Mouse (Mus musculus) embryonic facial prominence, embryonic 13.5 days (tissue): ENCODE results near the gene Bdkrb1. TPM values are rescaled to one million over a fixed set of nuclear protein-coding genes. Genes with fewer than 3 reads are reported as not detected.

ENCODE experiments used
- ATAC-seq: fragments of 200-750 bp; cut with Nextera tagmentation; 2 replicates; pipeline ENCODE4 v1.8.0; 2017; ENCODE audit warnings: low read depth; ENCODE audit not compliant: insufficient number of reproducible peaks, insufficient read depth, low FRiP score, low TSS enrichment
- H3K27ac ChIP-seq: fragments of 300-500 bp; sonication (generic); 2 replicates; pipeline ENCODE4 v1.5.1; 2015; ENCODE audit warnings: moderate library complexity, mild to moderate bottlenecking, inconsistent platforms
- H3K27me3 ChIP-seq: fragments of 300-500 bp; sonication (generic); 2 replicates; pipeline ENCODE4 v1.6.1; 2015; ENCODE audit warnings: mild to moderate bottlenecking, inconsistent platforms
- H3K36me3 ChIP-seq: fragments of 300-500 bp; sonication (generic); 2 replicates; pipeline ENCODE4 v1.6.1; 2015; ENCODE audit warnings: mild to moderate bottlenecking, inconsistent platforms
- H3K4me1 ChIP-seq: fragments of 300-500 bp; sonication (generic); 2 replicates; pipeline ENCODE4 v1.6.1; 2015; ENCODE audit warnings: inconsistent platforms
- H3K4me2 ChIP-seq: fragments of 300-500 bp; sonication (generic); 2 replicates; pipeline ENCODE4 v1.6.1; 2015; ENCODE audit warnings: moderate library complexity, mild to moderate bottlenecking, inconsistent platforms
- H3K4me3 ChIP-seq: fragments of 300-500 bp; sonication (generic); 2 replicates; pipeline ENCODE4 v1.5.1; 2015; ENCODE audit warnings: mild to moderate bottlenecking, inconsistent platforms
- H3K9ac ChIP-seq: fragments of 300-500 bp; sonication (generic); 2 replicates; pipeline ENCODE4 v1.6.1; 2015; ENCODE audit warnings: mild to moderate bottlenecking, inconsistent platforms
- H3K9me3 ChIP-seq: fragments of 300-500 bp; sonication (generic); 2 replicates; pipeline ENCODE4 v1.6.1; 2016; ENCODE audit warnings: inconsistent platforms
- WGBS: fragments of 180-500 bp; shearing (Covaris S2); methylation state at CpG from one replicate; pipeline ENCODE4 v1.1.7; 2015; ENCODE audit warnings: mixed read lengths; 5-methylcytosine and 5-hydroxymethylcytosine counted together
- polyA plus RNA-seq: library from polyadenylated mRNA; unstranded; fragments of >200 nt; fragmentation: Nextera tagmentation; extraction: Ambion mirVana; gene quantifications from 2 replicates; pipeline ENCODE4 v1.2.1, GENCODE M21; 2015

The Bdkrb1 gene
- polyA plus RNA-seq, 1 experiment from 2014 or later: not detected

DNA sequence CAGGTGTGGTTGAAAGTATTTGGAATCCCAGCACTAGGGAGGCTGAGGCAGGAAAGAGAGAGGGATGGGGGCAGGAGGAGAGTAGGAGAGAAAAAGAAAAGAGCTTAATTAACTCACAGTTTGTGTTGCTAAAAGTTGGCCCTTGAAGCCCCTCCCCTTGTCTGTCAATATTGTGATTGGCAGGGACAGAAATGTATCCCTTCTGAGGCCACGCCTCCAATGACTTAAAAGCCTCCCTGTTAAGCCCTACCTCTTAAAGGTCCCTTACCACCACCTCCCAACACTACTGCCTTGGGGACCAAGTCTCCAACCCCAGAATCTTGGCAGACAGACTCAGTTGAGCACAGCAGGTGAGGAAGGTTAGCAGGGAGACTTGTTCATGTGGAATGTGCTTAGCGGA lies 30.3 kb upstream of the Bdkrb1 start:
- Histone ChIP-seq H3K36me3 (no peaks in the 10 kb centered on the region), H3K9me3 (no peaks in the 10 kb centered on the region), H3K9ac (no peak overlapping the region), H3K27me3 (no peaks in the 10 kb centered on the region), H3K4me2 (no peak overlapping the region), H3K27ac (no peak overlapping the region), H3K4me1 (peaks cover 13% of the 10 kb centered on the region), H3K4me3 (no peak overlapping the region)
- ATAC-seq: no peak
- WGBS: 64% methylated on average over 2 of the region's 2 CpGs

GRCm38 (mm10) chr12:105574356-105574755 lies 28.5 kb upstream of the Bdkrb1 start:
- Histone ChIP-seq H3K27me3 (no peaks in the 10 kb centered on the region), H3K4me1 (peaks cover 13% of the 10 kb centered on the region), H3K9me3 (no peaks in the 10 kb centered on the region), H3K9ac (no peak overlapping the region), H3K27ac (no peak overlapping the region), H3K36me3 (no peaks in the 10 kb centered on the region), H3K4me2 (no peak overlapping the region), H3K4me3 (no peak overlapping the region)
- no peak for ATAC-seq
- WGBS: 79% methylated on average over 4 of the region's 4 CpGs

- ATAC-seq: no peak
- Histone ChIP-seq H3K27ac (no peak overlapping the region), H3K4me1 (peaks cover 28% of the 10 kb centered on the region), H3K9me3 (no peaks in the 10 kb centered on the region), H3K27me3 (no peaks in the 10 kb centered on the region), H3K36me3 (no peaks in the 10 kb centered on the region), H3K4me2 (no peak overlapping the region), H3K9ac (no peak overlapping the region), H3K4me3 (no peak overlapping the region)
- whole genome bisulfite sequencing: 75% methylated on average over 17 of the region's 17 CpGs
Observed at GRCm38 (mm10) chr12:105580490-105580889, 22.4 kb upstream of the Bdkrb1 start.

DNA sequence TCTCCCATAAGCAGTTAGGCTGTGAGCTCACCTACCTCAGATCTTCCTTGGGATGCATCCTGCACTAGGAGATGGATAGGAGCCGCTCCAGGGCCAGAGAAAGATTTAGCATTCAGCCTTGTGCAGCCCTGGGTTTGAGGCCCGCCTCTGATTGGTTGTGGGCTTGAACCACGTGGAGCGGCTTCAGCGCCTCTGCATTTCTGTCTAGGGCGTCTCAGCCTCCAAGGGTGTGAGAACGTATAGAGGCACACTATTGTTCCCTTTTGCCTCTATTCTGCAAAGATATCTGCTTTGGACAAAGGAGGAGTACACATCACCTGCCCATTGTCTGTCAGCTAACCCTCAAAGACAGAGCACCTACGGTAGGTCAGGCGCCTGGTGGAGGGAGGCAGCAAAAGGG lies 20.4 kb upstream of the Bdkrb1 start:
- Histone ChIP-seq H3K36me3 (no peaks in the 10 kb centered on the region), H3K4me3 (no peak overlapping the region), H3K4me2 (no peak overlapping the region), H3K4me1 (peaks cover 35% of the 10 kb centered on the region), H3K27me3 (0 out of 2 replicates have a peak, but pooled peaks cover 5% of the 10 kb centered on the region), H3K9ac (no peak overlapping the region), H3K27ac (no peak overlapping the region), H3K9me3 (no peaks in the 10 kb centered on the region)
- 55% methylated on average over 9 of the region's 9 CpGs for WGBS
- no peak for ATAC-seq

GRCm38 (mm10) chr12:105583484-105583883 lies 19.4 kb upstream of the Bdkrb1 start:
- Histone ChIP-seq H3K9me3 (no peaks in the 10 kb centered on the region), H3K27me3 (0 out of 2 replicates have a peak, but pooled peaks cover 5% of the 10 kb centered on the region), H3K4me3 (no peak overlapping the region), H3K36me3 (no peaks in the 10 kb centered on the region), H3K27ac (peak overlapping the region; percentile 48; the same call in 1 of the 2 replicates), H3K4me1 (peaks cover 35% of the 10 kb centered on the region), H3K4me2 (no peak overlapping the region), H3K9ac (no peak overlapping the region)
- peak; percentile 40; the same call in 1 of the 2 replicates for ATAC-seq
- 11% methylated on average over 2 of the region's 2 CpGs for WGBS

GRCm38 (mm10) chr12:105584851-105585250 lies 18.0 kb upstream of the Bdkrb1 start:
- H3K4me3 ChIP-seq: no peak overlapping the region
- no peak for ATAC-seq
- no peak overlapping the region for H3K4me2 ChIP-seq
- 0 out of 2 replicates have a peak, but pooled peaks cover 5% of the 10 kb centered on the region for H3K27me3 ChIP-seq
- H3K27ac ChIP-seq: no peak overlapping the region
- WGBS: 17% methylated on average over 12 of the region's 12 CpGs
- H3K9me3 ChIP-seq: no peaks in the 10 kb centered on the region
- H3K4me1 ChIP-seq: peaks cover 35% of the 10 kb centered on the region
- no peaks in the 10 kb centered on the region for H3K36me3 ChIP-seq
- no peak overlapping the region for H3K9ac ChIP-seq

DNA sequence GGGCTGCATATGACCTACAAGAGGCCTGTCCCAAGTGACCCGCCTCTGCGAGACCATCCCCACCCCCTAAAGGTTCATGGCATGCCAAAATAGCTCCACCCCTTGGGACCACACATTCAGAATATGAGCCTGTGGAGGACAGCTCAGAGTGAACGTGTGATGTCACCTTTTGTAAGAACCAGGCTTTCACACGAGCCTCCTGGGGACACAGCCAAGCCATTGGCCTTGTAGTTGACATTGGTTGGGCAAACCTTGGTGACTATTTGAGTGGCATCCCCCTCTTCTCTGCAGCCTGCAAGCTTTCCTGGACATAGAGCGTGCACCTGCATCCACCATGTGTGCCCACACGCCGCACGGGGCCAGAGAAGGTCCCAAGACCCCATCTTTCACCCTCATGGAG lies 15.4 kb upstream of the Bdkrb1 start:
- 0 out of 2 replicates have a peak, but pooled peaks cover 5% of the 10 kb centered on the region for H3K27me3 ChIP-seq
- no peaks in the 10 kb centered on the region for H3K9me3 ChIP-seq
- no peaks in the 10 kb centered on the region for H3K36me3 ChIP-seq
- peaks cover 30% of the 10 kb centered on the region for H3K4me1 ChIP-seq
- ATAC-seq: no peak
- no peak overlapping the region for H3K9ac ChIP-seq
- no peak overlapping the region for H3K27ac ChIP-seq
- H3K4me3 ChIP-seq: no peak overlapping the region
- WGBS: 86% methylated on average over 8 of the region's 8 CpGs
- H3K4me2 ChIP-seq: no peak overlapping the region

GRCm38 (mm10) chr12:105590786-105591185 lies 12.1 kb upstream of the Bdkrb1 start:
- WGBS: 81% methylated on average over 7 of the region's 7 CpGs
- Histone ChIP-seq H3K36me3 (no peaks in the 10 kb centered on the region), H3K4me1 (peaks cover 7% of the 10 kb centered on the region; the same call in 1 of the 2 replicates), H3K9me3 (no peaks in the 10 kb centered on the region), H3K4me3 (no peak overlapping the region), H3K27ac (no peak overlapping the region), H3K27me3 (0 out of 2 replicates have a peak, but pooled peaks cover 5% of the 10 kb centered on the region), H3K4me2 (no peak overlapping the region), H3K9ac (no peak overlapping the region)
- ATAC-seq: no peak

DNA sequence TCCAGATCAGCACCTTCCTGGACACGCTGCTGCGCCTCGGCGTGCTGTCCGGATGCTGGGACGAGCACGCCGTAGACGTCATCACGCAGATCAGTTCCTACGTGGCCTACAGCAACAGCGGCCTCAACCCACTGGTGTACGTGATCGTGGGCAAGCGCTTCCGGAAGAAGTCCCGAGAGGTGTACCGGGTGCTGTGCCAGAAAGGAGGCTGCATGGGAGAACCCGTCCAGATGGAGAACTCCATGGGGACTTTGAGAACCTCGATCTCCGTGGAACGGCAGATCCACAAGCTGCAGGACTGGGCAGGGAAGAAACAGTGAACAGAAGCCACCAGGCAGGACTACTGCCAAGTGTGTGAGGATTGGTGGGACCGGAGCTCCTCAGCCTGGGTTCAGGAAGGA lies 10.5 kb upstream of the Bdkrb1 start:
- Histone ChIP-seq H3K4me2 (no peak overlapping the region), H3K36me3 (no peaks in the 10 kb centered on the region), H3K9me3 (no peaks in the 10 kb centered on the region), H3K9ac (no peak overlapping the region), H3K4me3 (no peak overlapping the region), H3K27ac (no peak overlapping the region), H3K4me1 (no peaks in the 10 kb centered on the region), H3K27me3 (no peaks in the 10 kb centered on the region)
- 96% methylated on average over 23 of the region's 23 CpGs for WGBS
- ATAC-seq: no peak

DNA sequence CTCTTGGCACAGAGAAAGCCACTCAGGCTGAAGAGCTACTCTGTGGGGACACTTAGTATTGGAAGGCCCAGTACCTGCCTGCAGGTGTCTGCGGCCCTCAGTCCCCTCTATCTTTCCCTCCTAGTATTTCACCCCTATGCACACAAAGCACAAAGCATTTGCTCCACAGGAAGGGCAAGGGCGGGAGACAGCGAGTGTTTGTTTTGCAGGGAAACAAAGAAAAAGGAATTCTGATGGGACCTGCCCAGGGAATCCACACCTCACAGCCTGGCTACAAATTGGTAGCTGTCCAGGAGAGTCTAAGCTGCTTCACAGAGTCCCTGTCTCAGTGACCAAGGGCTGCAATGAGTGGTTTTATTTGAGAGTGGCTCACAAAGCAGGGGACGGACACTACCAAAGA lies 9.4 kb upstream of the Bdkrb1 start:
- no peak overlapping the region for H3K4me2 ChIP-seq
- H3K9ac ChIP-seq: no peak overlapping the region
- no peak overlapping the region for H3K4me3 ChIP-seq
- no peaks in the 10 kb centered on the region for H3K27me3 ChIP-seq
- no peaks in the 10 kb centered on the region for H3K36me3 ChIP-seq
- H3K27ac ChIP-seq: no peak overlapping the region
- no peaks in the 10 kb centered on the region for H3K4me1 ChIP-seq
- H3K9me3 ChIP-seq: no peaks in the 10 kb centered on the region
- no peak for ATAC-seq
- WGBS: 67% methylated on average over 4 of the region's 4 CpGs

DNA sequence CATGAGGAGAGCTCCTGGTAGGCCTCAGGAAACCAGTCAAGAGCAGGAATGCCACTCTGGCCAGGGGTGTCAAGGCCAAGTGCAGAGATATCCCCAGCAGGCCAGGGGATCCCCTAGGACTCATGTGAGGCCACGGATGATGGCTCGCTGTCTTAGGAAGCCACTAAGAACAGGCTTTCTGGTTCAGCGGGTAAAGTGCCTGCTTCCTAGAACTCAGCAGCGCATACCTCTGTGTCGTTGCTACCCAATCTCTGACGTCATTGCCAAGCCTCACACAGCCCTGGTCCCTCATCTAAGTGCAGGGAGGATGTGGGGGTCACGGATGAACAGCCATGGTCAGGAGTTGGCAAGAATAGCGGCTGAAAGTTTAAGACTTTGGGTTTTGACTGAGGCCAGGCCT lies 5.8 kb upstream of the Bdkrb1 start:
- Histone ChIP-seq H3K36me3 (no peaks in the 10 kb centered on the region), H3K4me3 (no peak overlapping the region), H3K27me3 (no peaks in the 10 kb centered on the region), H3K9me3 (no peaks in the 10 kb centered on the region), H3K9ac (no peak overlapping the region), H3K4me1 (peaks cover 12% of the 10 kb centered on the region), H3K27ac (no peak overlapping the region), H3K4me2 (no peak overlapping the region)
- WGBS: 87% methylated on average over 8 of the region's 8 CpGs
- ATAC-seq: no peak

- no peak overlapping the region for H3K27ac ChIP-seq
- H3K4me3 ChIP-seq: no peak overlapping the region
- H3K9me3 ChIP-seq: no peaks in the 10 kb centered on the region
- H3K36me3 ChIP-seq: no peaks in the 10 kb centered on the region
- WGBS: 77% methylated on average over 10 of the region's 10 CpGs
- H3K4me2 ChIP-seq: no peak overlapping the region
- ATAC-seq: no peak
- no peak overlapping the region for H3K9ac ChIP-seq
- no peaks in the 10 kb centered on the region for H3K27me3 ChIP-seq
- peaks cover 12% of the 10 kb centered on the region for H3K4me1 ChIP-seq
Observed at GRCm38 (mm10) chr12:105598503-105598902, 4.4 kb upstream of the Bdkrb1 start.

GRCm38 (mm10) chr12:105599098-105599497 lies 3.8 kb upstream of the Bdkrb1 start:
- WGBS: 53% methylated on average over 5 of the region's 5 CpGs
- no peaks in the 10 kb centered on the region for H3K27me3 ChIP-seq
- peaks cover 12% of the 10 kb centered on the region for H3K4me1 ChIP-seq
- no peaks in the 10 kb centered on the region for H3K9me3 ChIP-seq
- no peak overlapping the region for H3K9ac ChIP-seq
- H3K36me3 ChIP-seq: no peaks in the 10 kb centered on the region
- H3K27ac ChIP-seq: no peak overlapping the region
- H3K4me2 ChIP-seq: no peak overlapping the region
- H3K4me3 ChIP-seq: no peak overlapping the region
- ATAC-seq: no peak
